Mouse (Mus musculus) lung, embryonic 16.5 days (tissue): ENCODE measurements around the gene Gm17387. TPM values are rescaled to one million over a fixed set of nuclear protein-coding genes. Genes with fewer than 3 reads are reported as not detected.
A peak's percentile ranks its signal among the peaks of the same experiment; 100 is the strongest.
"Not testable (repeated sequence)": the region's sequence is repeated elsewhere in the genome, so short reads cannot be mapped to it uniquely, and the experiment has no call there.

Source experiments
- ATAC-seq: fragments of 200-750 bp; cut with Nextera tagmentation; 2 replicates; pipeline ENCODE4 v1.8.0; 2017; ENCODE audit warnings: low read depth, mild to moderate bottlenecking, moderate library complexity
- H3K27ac ChIP-seq: fragments of 300-500 bp; sonication (generic); 2 replicates; pipeline ENCODE4 v1.5.1; 2014; ENCODE audit warnings: mild to moderate bottlenecking, control low read depth, low read length
- H3K27me3 ChIP-seq: fragments of 300-500 bp; sonication (generic); 2 replicates; pipeline ENCODE4 v1.6.1; 2014; ENCODE audit warnings: low read depth, low read length, mixed read lengths; ENCODE audit not compliant: control insufficient read depth, insufficient read depth
- H3K36me3 ChIP-seq: fragments of 300-500 bp; sonication (generic); 2 replicates; pipeline ENCODE4 v1.6.1; 2014; ENCODE audit warnings: low read length; ENCODE audit not compliant: control insufficient read depth, insufficient read depth
- H3K4me1 ChIP-seq: fragments of 300-500 bp; sonication (generic); replicated peaks from 2 replicates; pipeline ENCODE4 v1.6.1; 2014; ENCODE audit warnings: low read length, mixed read lengths; ENCODE audit not compliant: control insufficient read depth, insufficient read depth
- H3K4me2 ChIP-seq: fragments of 300-500 bp; sonication (generic); 2 replicates; pipeline ENCODE4 v1.6.1; 2014; ENCODE audit warnings: low read depth, low read length, control low read depth
- H3K4me3 ChIP-seq: fragments of 300-500 bp; sonication (generic); 2 replicates; pipeline ENCODE4 v1.5.1; 2014; ENCODE audit warnings: mild to moderate bottlenecking, low read length, control low read depth
- H3K9ac ChIP-seq: fragments of 300-500 bp; sonication (generic); 2 replicates; pipeline ENCODE4 v1.6.1; 2014; ENCODE audit warnings: low read length, control low read depth
- H3K9me3 ChIP-seq: fragments of 300-500 bp; sonication (generic); 2 replicates; pipeline ENCODE4 v1.6.1; 2016; ENCODE audit warnings: low read length; ENCODE audit not compliant: control insufficient read depth
- WGBS: fragments of 180-500 bp; shearing (Covaris S2); extraction: QIAGEN DNeasy Blood & Tissue Kit; methylation state at CpG from one replicate; pipeline ENCODE4 v1.1.7; 2014; 5-methylcytosine and 5-hydroxymethylcytosine counted together
- polyA plus RNA-seq: library from polyadenylated mRNA; unstranded; fragments of >200 nt; fragmentation: Nextera tagmentation; extraction: Ambion mirVana; gene quantifications from 2 replicates; pipeline ENCODE4 v1.2.1, GENCODE M21; 2015

Gene Gm17387
- polyA plus RNA-seq, 1 experiment from 2014 or later = not detected

DNA sequence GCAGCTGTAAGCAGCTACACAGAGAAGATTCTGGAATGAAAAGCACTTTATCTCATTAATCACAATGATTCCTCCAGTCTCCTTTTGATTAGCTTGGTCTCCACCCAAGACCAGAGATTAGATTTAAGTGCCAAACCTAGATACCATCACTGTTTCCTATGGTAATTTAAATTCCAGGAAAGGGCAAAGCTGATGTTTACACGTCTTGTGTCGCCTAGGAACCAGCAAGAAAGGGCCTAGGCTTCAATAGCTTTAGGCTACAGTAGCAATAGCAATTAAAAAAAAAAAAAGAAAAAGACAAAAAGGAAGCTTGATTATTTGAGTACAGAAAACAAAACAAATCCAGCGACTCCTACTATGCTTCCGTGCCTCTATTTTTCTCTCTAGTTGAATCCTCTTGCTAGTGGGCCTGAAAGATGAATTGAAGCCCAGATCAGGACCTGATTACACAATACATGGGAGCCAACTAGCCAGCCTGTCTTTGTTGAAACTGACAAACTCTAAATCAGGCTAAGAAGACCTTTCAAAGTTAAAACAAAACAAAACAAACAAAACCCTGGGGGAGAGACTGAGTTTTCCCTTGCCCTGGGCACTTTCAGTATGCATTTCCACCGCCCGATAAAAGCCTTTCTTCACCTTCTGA is 2.7 kb upstream of the Gm17387 start:
- no peak overlapping the region for H3K4me2 ChIP-seq
- H3K4me1 ChIP-seq = no peaks in the 10 kb centered on the region; the same call in 1 of the 2 replicates
- H3K27ac ChIP-seq = peak overlapping the region; percentile 78
- 43% methylated on average over 6 of the region's 6 CpGs for WGBS
- no peaks in the 10 kb centered on the region for H3K27me3 ChIP-seq
- H3K4me3 ChIP-seq = no peak overlapping the region
- H3K9me3 ChIP-seq = no peaks in the 10 kb centered on the region
- no peak for ATAC-seq
- no peak overlapping the region for H3K9ac ChIP-seq
- H3K36me3 ChIP-seq = no peaks in the 10 kb centered on the region

DNA sequence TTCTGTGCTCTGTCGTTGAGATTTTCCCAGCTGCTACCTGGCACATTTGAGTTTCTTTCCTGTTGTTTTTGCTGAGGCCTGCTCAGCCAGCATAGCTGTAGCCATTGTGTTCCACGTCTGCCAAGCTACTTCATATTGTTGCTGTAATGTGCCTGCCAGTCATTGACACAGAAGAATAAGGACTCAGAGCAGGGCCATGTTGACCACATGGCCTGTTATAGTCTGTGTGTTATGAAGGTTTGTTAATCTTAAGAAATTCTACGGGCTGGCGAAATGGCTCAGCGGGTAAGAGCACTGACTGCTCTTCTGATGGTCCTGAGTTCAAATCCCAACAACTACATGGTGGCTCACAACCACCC is 2.2 kb upstream of the Gm17387 start:
- ATAC-seq = no peak
- Histone ChIP-seq H3K4me2 (no peak overlapping the region), H3K4me1 (no peaks in the 10 kb centered on the region; the same call in 1 of the 2 replicates), H3K9ac (no peak overlapping the region), H3K36me3 (no peaks in the 10 kb centered on the region), H3K27ac (peak overlapping the region; percentile 78), H3K27me3 (no peaks in the 10 kb centered on the region), H3K9me3 (no peaks in the 10 kb centered on the region), H3K4me3 (no peak overlapping the region)
- WGBS = 61% methylated on average over 5 of the region's 5 CpGs

DNA sequence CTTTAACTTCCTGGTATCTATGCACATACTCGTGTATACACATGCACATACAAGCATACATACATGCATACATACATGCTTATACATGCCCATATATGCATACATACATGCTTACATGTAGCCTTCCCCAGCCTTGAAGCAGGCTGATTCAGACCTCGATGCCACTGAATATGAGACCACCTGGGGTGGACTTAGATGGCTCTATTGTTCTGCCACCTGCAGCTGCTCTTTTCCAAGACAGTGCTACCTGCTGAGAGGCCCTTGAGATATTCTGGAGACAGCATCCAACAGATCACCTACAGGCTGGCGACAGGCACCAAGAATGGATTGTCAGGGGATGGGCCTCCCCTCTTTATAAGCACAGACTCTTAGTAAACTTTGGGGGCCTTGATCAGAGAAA is 1.5 kb downstream of the Gm17387 start:
- Histone ChIP-seq H3K36me3 (no peaks in the 10 kb centered on the region), H3K4me3 (no peak overlapping the region), H3K9me3 (no peaks in the 10 kb centered on the region), H3K4me2 (no peak overlapping the region), H3K27me3 (no peaks in the 10 kb centered on the region), H3K9ac (no peak overlapping the region), H3K27ac (no peak overlapping the region), H3K4me1 (no peaks in the 10 kb centered on the region)
- no peak for ATAC-seq
- WGBS = 68% methylated on average over 3 of the region's 3 CpGs

DNA sequence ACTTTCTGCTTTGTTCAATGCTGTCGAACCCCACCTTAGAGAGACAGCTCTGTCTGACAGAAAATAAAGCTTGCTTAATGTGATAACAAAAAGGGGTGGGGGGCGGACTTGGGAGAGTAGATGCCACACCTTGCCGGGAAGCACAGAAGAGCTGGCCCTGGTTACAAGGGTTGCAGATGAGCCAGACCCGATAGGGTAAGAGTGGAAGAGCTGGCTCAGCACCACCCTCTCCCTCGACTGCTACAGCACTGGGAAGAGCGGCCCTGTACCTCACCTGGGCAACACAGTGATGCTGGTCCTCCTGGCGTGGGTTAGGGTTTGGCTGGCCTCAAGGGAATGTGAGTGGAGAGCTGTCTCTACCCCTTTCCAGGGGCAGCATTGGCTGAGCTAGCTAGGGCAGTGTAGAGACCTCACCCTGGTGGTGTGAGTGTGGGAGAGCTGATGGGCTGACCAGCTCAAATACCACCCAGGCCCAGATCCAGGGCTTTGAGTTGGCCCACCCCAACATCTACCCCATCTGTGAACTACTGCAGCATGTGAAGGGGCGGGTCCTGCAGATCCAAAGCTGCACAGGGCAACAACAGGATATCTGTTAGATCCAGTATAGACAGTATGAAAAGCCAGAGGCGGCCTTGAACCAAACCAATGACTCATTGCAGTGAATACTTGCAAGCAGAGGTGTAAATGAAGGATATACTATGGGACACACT is 3.7 kb downstream of the Gm17387 start:
- H3K9ac ChIP-seq = no peak overlapping the region
- no peak overlapping the region for H3K27ac ChIP-seq
- no peaks in the 10 kb centered on the region for H3K36me3 ChIP-seq
- 64% methylated on average over 9 of the region's 9 CpGs for WGBS
- H3K4me3 ChIP-seq = no peak overlapping the region
- H3K9me3 ChIP-seq = no peaks in the 10 kb centered on the region
- H3K4me2 ChIP-seq = no peak overlapping the region
- no peaks in the 10 kb centered on the region for H3K4me1 ChIP-seq
- no peaks in the 10 kb centered on the region for H3K27me3 ChIP-seq
- no peak for ATAC-seq

DNA sequence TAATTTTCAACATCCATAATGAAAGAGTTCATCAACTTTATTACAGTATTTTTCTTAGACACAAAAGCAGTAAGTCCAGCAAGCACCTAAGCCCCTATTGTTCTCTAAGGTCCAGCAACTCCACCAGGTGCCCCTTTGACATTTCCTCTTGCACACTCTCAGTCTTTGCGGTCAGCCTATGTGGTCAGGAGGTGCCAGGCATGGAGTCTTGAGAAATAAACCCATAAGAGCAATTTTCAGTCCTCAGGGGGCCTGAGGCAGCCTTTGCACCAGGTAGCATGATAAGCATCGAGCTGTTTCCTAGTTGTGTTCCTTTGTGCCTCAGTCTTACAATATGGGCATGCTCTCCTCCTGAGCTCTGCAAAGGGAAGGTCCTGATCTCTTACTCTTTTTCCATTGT is 7.7 kb downstream of the Gm17387 start:
- not testable (repeated sequence) for H3K9me3 ChIP-seq, H3K36me3 ChIP-seq, H3K4me2 ChIP-seq, ATAC-seq, H3K9ac ChIP-seq, H3K27me3 ChIP-seq, H3K27ac ChIP-seq, H3K4me3 ChIP-seq, H3K4me1 ChIP-seq
- WGBS = 74% methylated on average over 1 of the region's 2 CpGs

DNA sequence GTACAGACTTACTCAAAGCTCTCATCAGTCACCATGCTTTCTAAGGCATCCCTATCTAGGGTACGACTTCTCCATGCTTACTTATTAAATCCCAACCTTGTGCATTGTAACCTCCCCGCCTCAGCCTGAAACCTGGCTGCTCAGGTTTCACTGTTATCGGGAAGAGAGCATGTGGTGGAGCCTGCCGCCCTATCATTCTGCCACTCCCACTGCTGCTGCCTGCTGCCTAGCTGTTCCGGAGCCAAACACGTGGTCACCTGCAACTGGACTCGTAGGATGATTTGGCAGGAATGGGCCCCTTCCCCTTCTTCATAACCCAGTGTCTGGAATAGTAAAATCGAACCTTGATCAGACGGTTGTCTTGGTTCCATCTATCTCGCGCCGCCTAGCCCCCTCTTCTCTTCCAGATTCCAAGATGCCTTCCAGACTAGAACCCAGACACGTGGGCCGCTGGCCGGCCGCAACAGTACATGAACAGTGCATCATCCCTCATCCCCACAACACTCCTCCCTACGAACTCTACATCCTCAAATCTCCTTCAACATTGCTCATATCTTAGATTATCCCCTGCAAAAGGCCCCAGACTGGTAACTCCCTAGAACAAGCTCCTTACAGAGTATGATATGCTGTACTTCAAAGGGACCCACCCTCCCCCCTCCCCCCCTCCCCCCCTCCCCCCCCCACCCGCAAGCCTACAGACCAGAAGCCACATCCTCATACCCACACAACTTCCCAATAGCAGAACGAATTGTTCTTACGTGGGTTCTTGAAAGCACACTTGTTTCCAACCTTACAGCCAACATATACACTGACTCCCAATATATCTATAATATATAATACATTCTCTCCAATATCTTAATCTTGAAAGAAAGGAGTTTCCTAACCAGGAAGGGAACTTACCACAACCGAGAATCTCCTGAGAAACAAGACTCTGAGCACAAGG is 9.4 kb downstream of the Gm17387 start:
- Histone ChIP-seq H3K9me3 (no peaks in the 10 kb centered on the region), H3K4me2 (no peak overlapping the region), H3K36me3 (no peaks in the 10 kb centered on the region), H3K27me3 (no peaks in the 10 kb centered on the region), H3K9ac (no peak overlapping the region), H3K4me1 (peaks cover 8% of the 10 kb centered on the region), H3K4me3 (no peak overlapping the region), H3K27ac (no peak overlapping the region)
- ATAC-seq = no peak
- WGBS = 55% methylated on average over 20 of the region's 21 CpGs

DNA sequence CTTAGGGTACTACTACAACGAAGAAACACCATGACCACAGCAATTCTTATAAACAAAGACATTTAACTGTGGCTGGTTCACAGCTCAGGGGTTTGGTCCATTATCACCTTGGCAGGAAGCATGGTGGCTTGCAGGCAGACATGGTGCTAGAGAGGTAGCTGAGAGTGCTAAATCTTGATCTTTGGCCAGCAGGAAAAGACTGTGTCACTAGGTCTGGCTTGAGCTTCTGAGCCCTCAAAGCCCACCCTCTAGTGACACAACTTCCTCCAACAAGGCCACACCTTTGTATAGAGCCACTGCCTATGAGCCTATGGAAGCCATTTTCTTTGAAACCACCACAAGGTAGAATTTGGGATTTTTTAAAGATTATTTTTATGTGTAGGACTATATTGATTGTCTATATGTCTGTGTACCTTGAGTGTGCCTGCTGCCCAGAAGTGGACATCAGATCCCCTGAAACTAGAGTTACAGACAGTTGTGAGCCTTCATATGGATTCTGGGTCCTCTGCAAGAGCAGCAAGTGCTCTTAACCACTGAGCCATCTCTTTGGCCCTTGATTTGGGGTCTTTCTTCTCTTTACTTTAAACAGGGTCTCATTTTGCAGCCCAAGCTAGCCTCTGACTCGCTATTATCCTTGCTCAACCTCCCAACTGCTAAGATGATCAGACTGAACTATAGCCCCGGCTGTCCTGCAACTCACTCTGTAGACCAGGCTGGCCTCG is 10.6 kb downstream of the Gm17387 start:
- no peak for ATAC-seq

DNA sequence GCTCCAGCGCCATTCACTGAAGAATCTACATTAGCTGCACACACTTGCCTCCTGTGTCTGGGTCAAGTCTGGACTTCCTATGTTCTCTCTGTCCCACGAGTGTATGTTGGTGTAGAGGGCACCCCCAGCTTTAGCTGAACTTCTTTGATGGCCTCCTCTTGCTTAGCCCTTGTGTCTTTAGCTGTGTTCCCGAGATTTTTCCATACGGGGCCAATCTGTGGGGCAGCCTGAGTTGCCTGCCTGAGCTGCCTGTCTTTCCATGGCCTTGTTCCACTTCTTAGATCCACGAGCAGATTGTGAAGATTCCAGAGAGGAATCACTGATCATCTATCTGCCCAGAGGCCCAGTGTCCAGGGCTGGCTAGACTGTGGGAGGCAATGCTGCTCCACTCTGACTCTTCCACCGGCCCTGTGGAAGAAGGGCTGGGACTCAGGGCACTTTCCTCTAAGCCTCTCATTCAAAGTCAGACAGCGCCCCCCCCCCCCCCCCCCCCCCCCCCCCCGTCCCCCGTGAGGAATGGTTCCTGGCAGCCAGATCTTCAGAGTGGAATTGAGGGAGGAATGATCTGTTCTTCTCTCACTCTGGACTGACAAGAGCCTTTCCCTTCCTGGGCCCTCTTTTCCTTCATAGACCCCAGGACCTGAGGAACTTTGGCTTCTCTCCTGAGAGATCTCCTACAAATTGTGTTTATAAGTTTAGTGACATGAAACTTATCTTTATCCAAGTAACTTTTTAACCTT is 12.1 kb downstream of the Gm17387 start:
- WGBS = 27% methylated on average over 6 of the region's 9 CpGs
- Histone ChIP-seq H3K9me3 (no peaks in the 10 kb centered on the region), H3K4me3 (peak overlapping the region; percentile 9; the same call in 1 of the 2 replicates), H3K27ac (peak overlapping the region; percentile 96), H3K27me3 (no peaks in the 10 kb centered on the region), H3K36me3 (no peaks in the 10 kb centered on the region), H3K4me2 (peak overlapping the region; percentile 37; the same call in 1 of the 2 replicates), H3K9ac (no peak overlapping the region; the same call in 1 of the 2 replicates), H3K4me1 (peaks cover 8% of the 10 kb centered on the region)
- peak; percentile 62 for ATAC-seq

More for the DNA sequence above, 10.6 kb downstream of the Gm17387 start:
- Histone ChIP-seq H3K9me3 (no peaks in the 10 kb centered on the region), H3K4me2 (no peak overlapping the region), H3K4me1 (peaks cover 8% of the 10 kb centered on the region), H3K9ac (no peak overlapping the region), H3K4me3 (no peak overlapping the region), H3K36me3 (no peaks in the 10 kb centered on the region), H3K27ac (no peak overlapping the region), H3K27me3 (no peaks in the 10 kb centered on the region)
- 89% methylated on average over 4 of the region's 4 CpGs for WGBS
